Mouse (Mus musculus) left cerebral cortex, adult 2 months (tissue): ENCODE measurements around the gene Rdh14. TPM values are rescaled to one million over a fixed set of nuclear protein-coding genes. Genes with fewer than 3 reads are reported as not detected.
A peak's percentile ranks its signal among the peaks of the same experiment; 100 is the strongest.

Experiments
- DNase-seq, 2 experiments: peaks; one replicate each; pipeline ENCODE4 v3.0.0; 2021 to 2022; ENCODE audit warnings: low spot score in 2 of 2, mixed read lengths in 1 of 2; ENCODE audit errors: extremely low spot score in 1 of 2
- H3K27ac ChIP-seq: fragments of 200-600 bp; 2 replicates; pipeline ENCODE4 v1.8.1; 2022
- H3K4me3 ChIP-seq: fragments of 200-600 bp; 2 replicates; pipeline ENCODE4 v1.8.1; 2022
- CTCF ChIP-seq: fragments of 200-600 bp; IDR thresholded peaks from 2 replicates; pipeline ENCODE4 v1.8.1; 2022; ENCODE audit warnings: antibody characterized with exemption, mild to moderate bottlenecking, moderate library complexity
- intact Hi-C: fragments of 180-260 bp; cut with DNase I; formaldehyde crosslinking; loops from one replicate; pipeline ENCODE4 v1.15.1; 2025
- long read RNA-seq, 2 experiments: library from polyadenylated mRNA; stranded (forward); transcript quantifications; one replicate each; pipeline ENCODE4 v2.0.0; 2021; ENCODE audit warnings: borderline mapping rate in 2 of 2
- total RNA-seq, 2 experiments: library from RNA; stranded (reverse); gene quantifications; 2 replicates each; pipeline ENCODE4 v1.2.3; 2021

Gene Rdh14
- total RNA-seq = 10 to 100 TPM; 36.7 to 37.6 TPM
- long read RNA-seq, experiment 1, transcript Rdh14-201 (2 exons, 1,480 nt) = major isoform, 24 of 32 reads
- long read RNA-seq, experiment 1, partial matches to known transcripts = 0 of 32 reads
- long read RNA-seq, experiment 1, other reads (novel, unspliced or antisense) = 8 of 32 reads
- long read RNA-seq, experiment 2, transcript Rdh14-201 (2 exons, 1,480 nt) = major isoform, 19 of 26 reads
- long read RNA-seq, experiment 2, partial matches to known transcripts = 0 of 26 reads
- long read RNA-seq, experiment 2, other reads (novel, unspliced or antisense) = 7 of 26 reads

DNA sequence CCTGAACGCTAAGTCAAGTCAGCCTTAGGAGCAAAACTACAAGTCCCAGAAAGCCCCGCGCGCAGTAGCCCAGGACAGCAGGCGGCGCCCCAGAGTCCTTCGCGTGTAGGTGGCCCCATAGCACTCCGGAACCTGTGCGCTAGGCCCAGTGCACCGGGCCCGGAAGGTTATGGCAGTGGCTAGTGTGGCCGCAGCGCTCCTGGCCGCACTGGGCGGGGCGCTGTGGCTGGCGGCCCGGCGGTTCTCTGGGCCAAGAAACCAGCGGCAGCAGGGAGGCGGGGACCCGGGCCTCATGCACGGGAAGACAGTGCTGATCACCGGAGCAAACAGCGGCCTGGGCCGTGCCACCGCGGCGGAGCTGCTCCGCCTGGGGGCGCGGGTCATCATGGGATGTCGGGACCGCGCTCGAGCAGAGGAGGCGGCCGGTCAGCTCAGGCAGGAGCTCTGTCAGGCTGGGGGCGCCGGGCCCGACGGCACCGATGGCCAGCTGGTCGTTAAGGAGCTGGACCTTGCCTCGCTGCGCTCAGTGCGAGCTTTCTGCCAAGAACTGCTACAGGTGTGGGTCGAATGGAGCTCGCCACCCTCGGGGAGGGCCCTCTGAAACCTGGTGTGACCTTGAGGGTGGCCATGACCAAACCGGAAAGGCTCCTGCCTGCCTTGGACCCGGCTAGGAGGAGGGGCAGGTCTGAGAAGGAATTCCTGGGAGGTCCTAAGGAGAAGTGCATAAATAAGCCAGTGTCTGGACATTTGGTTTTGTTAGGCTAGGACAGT lies at the start of gene Rdh14:
Gene Rdh14 (plus strand): TSS at position 102 of the 771 bp plus-strand sequence.
- TF ChIP-seq CTCF = peak; percentile 78
- intact Hi-C loops = loop anchor here (5.0 kb wide), 2 partner anchors 876 to 1359 kb away; partner anchors contain the start of genes Gen1 and Smc6
- DNase-seq = peak; percentile 96 to 97
- peak within 1 kb of the TSS; percentile 86 for H3K4me3 ChIP-seq
- peak within 1 kb of the TSS; percentile 97 for H3K27ac ChIP-seq

- H3K27ac ChIP-seq = no peak overlapping the region
- DNase-seq = no peak
- intact Hi-C loops = no loop called here
- H3K4me3 ChIP-seq = no peak overlapping the region
- TF ChIP-seq CTCF = no peak
These were observed 39.9 kb upstream of the Rdh14 start for GRCm38 (mm10) chr12:10350706-10351105.

DNA sequence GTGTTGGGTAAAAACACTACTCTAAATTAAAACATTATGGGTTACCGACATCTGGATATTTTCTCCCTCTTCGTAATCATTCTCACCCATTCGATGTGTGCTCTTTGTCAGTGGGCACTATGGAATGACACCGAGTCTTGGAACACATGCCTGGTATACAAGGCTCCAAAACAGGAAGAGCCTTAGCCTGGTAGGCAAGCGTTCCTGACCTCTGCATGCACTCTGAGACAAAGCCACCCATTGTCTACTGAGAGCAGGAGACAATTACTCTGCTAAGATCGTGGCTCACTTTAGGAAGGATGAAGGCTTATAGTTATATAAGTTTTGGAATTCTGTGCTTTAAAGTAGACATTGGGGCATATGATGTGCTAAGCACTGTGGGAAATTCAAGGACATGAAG lies 32.8 kb upstream of the Rdh14 start:
- Histone ChIP-seq H3K4me3 (no peak overlapping the region), H3K27ac (no peak overlapping the region)
- TF ChIP-seq CTCF = no peak
- intact Hi-C loops = no loop called here
- no peak for DNase-seq

- H3K4me3 ChIP-seq = no peak within 1 kb of the TSS
- TF ChIP-seq CTCF = no peak
- DNase-seq = no peak
- H3K27ac ChIP-seq = no peak within 1 kb of the TSS
- intact Hi-C loops = no loop called here
These were observed 20.9 kb upstream of the Rdh14 start, which contains the start of gene Nt5c1b for GRCm38 (mm10) chr12:10369673-10370072. Nt5c1b (plus strand) TSS chr12:10369973.

GRCm38 (mm10) chr12:10400788-10401187 lies 10.2 kb downstream of the Rdh14 start:
- DNase-seq = no peak
- Histone ChIP-seq H3K27ac (no peak overlapping the region; the same call in 1 of the 2 replicates), H3K4me3 (no peak overlapping the region)
- no peak for TF ChIP-seq CTCF
- intact Hi-C loops = no loop called here

- intact Hi-C loops = no loop called here
- no peak for DNase-seq
- H3K27ac ChIP-seq = no peak overlapping the region
- no peak for TF ChIP-seq CTCF
- no peak overlapping the region for H3K4me3 ChIP-seq
These were observed 12.0 kb downstream of the Rdh14 start for GRCm38 (mm10) chr12:10402421-10403115.

DNA sequence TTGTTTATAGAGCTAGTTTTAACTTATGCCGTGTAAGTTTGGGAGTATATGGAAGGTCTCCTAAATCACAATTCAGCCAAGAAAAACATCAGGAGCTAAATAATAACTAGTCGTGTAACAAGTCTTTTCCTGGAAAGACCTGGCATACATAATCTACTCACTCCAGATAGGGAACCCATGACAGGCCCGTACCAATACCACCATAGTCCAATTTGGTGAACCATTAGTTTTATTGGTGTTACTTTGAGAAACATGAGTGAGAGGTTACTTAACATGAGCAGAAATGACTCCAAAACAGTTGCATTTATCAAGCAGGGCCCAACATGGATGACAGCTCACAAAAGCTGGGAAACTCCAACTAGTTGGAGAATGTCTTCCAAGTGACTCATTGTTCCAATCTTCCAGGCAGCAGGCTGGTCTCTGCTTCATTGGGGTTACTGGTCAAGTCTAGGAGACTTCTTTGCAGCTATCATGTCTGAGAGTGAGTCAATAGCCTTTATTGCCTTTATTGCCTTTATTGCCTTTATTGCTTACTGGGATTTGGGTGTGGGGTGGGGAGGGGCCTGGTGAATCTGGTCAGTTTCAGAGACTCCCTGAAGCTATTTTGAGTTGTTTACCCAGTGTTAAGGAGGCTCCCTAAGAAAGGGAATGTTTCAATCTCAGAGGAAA lies 20.1 kb downstream of the Rdh14 start:
- no peak overlapping the region for H3K4me3 ChIP-seq
- no peak for DNase-seq
- intact Hi-C loops = no loop called here
- H3K27ac ChIP-seq = no peak overlapping the region
- no peak for TF ChIP-seq CTCF

DNA sequence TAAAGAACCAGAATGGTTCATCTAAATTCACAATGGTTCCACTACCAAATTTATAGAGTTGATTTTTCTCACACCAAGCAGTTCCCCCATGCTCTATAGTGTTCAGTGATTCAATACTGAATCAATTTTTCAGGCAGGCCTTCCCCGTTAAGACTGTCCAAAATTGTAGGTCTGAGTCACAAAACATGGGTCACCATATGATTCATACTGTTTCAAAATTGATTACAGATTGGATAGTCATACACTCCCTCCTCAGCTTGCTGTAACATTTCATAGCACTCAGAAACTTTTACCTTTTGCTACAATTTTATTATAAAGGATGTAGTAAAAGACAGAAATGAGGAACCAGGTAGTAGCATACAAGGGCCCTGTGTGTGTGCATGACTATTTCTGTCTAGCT lies 20.9 kb downstream of the Rdh14 start:
- no peak for DNase-seq
- Histone ChIP-seq H3K4me3 (no peak overlapping the region), H3K27ac (no peak overlapping the region)
- intact Hi-C loops = no loop called here
- no peak for TF ChIP-seq CTCF

GRCm38 (mm10) chr12:10422347-10422746 lies 31.8 kb downstream of the Rdh14 start:
- no peak overlapping the region for H3K4me3 ChIP-seq
- intact Hi-C loops = no loop called here
- no peak for DNase-seq
- no peak overlapping the region for H3K27ac ChIP-seq
- TF ChIP-seq CTCF = no peak

DNA sequence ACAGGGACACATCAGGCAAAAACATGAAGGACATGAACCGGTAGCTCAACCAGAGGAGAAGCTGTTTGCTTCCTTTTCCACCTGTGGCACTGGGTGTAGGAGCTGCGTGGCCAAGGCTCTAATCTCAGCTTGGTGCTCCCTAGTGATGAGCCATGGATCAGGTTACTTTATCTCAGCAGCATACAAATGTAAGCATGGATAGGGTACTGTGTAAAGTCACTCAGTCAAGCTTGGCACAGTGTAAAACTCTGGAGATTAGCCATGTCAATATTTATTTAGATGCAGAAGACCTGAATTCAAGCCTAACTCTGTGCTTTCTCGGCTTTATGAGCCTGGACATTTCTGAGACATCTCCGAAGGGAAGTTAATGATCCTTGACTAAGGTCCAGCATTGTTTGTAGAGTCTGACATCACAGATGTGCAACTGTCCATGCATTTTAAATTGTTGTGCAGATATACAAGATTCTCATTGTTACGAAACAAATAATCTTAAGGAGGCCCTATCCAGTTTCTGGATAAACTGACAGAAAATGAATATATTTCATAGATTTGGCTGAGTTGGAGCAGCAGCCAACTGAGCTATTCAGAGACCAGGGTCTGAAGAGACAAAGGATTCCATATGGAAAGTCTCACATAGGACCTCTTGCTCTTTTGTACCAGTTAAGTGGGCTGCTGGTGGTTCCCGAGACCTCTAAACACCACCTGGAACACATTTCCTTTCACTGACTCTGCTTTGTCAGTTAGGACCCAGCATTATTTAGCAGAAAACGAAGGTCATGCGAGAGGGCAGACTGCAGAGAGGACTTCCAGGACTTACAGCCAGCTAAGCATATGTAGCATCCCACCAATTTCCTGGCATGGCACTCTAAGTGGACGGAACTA lies 35.7 kb downstream of the Rdh14 start:
- no peak for DNase-seq
- Histone ChIP-seq H3K27ac (no peak overlapping the region), H3K4me3 (no peak overlapping the region)
- intact Hi-C loops = no loop called here
- no peak for TF ChIP-seq CTCF

- intact Hi-C loops = no loop called here
- DNase-seq = no peak
- H3K4me3 ChIP-seq = no peak overlapping the region
- H3K27ac ChIP-seq = no peak overlapping the region
- TF ChIP-seq CTCF = no peak
These were observed 40.4 kb downstream of the Rdh14 start for GRCm38 (mm10) chr12:10430999-10431398.
